Mouse (Mus musculus): ENCODE results near the gene Krtap10-4. TPM values are rescaled to one million over a fixed set of nuclear protein-coding genes. Genes with fewer than 3 reads are reported as not detected.
A peak's percentile ranks its signal among the peaks of the same experiment; 100 is the strongest.
"Not testable (repeated sequence)": the region's sequence is repeated elsewhere in the genome, so short reads cannot be mapped to it uniquely, and the experiment has no call there.

Gene Krtap10-4
- polyA plus RNA-seq, 1 experiment from 2014 or later = not detected

DNA sequence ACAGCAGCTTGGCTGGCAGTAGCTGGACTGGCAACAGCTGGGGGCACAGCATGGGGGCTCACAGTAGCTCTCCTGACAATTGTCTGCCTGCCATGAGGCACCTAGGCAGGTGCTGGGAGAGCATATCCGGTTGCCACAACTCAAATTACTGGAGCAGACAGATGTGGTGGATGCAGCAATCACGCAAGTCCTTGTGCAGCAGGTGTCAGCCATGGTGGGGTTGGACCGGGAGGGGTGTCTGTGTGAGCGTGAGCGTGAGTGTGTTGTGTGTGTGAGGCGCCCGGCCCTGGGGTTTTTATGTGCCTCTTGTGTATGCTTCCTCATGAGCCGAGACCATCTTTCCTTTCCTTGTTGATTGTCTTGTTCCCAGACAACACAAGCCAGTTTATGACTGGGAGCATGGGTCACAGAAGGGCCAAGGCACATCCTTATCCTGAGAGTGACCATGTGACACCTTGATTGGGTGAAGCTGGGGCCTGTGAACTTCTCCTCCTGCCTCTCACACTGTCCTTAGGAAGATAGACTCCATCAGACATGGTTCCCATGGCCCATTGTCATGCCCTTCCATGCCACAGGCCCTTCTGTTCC is 27.9 kb downstream of the Krtap10-4 start, which contains the start of gene Gm19668:
Gene Gm19668, minus strand, starts transcription at position 213 of the 588 bp plus-strand sequence.
- Histone ChIP-seq H3K9me3 (ENCODE audit: control insufficient read depth, low read length) (no peaks in the 10 kb centered on the region), H3K9ac (ENCODE audit: low read depth, low read length) (no peak within 1 kb of the TSS), H3K4me3 (ENCODE audit: low read length) (no peak within 1 kb of the TSS), H3K4me2 (ENCODE audit: low read depth, low read length) (no peak within 1 kb of the TSS), H3K36me3 (ENCODE audit: control insufficient read depth, insufficient read depth, low read length) (no peaks in the 10 kb centered on the region), H3K27me3 (replicated peaks; ENCODE audit: control insufficient read depth, insufficient read depth, low read length) (no peaks in the 10 kb centered on the region), H3K4me1 (ENCODE audit: control insufficient read depth, insufficient read depth, low read length) (no peaks in the 10 kb centered on the region), H3K27ac (ENCODE audit: low read length) (no peak within 1 kb of the TSS)
- ATAC-seq = peak; percentile 42; the same call in 1 of the 2 replicates
- WGBS = 41% methylated on average over 8 of the region's 8 CpGs

DNA sequence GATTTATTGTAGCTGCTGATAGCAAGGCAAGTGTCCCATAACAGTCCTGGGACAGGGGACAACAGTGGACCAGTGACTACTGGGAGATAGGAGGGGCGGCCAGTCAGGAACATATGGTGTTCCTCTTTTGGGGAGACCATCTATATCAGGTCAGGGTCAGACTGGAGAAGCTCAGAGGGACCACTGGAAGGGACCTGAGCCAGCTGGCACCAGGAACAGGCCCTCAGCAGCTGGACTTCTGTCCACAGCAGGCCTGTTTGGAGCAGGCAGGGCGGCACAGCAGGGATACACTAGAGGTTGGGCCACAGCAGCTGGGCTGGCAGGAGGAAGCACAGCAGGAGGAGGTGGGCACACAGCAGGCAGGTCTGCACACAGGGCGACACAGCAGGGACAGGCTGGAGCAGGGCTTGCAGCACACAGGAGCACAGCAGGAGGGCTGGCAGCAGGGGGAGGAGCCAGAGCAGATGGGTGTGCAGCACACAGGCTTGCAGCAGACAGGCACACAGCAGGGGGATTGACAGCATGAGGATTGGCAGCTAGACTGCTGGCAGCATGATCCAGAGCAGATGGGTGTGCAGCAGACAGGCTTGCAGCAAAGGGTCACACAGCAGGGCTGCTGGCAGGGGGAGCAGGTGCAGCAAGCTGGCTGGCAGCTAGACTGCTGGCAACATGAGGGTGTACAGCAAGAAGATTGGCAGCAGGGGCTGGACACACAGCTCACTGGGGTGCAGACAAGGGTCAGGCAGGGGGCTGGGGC is 28.6 kb downstream of the Krtap10-4 start:
- H3K9ac ChIP-seq (ENCODE audit: low read depth, low read length); H3K4me1 ChIP-seq (ENCODE audit: control insufficient read depth, insufficient read depth, low read length); H3K27ac ChIP-seq (ENCODE audit: low read length); H3K4me3 ChIP-seq (ENCODE audit: low read length); H3K27me3 ChIP-seq (replicated peaks; ENCODE audit: control insufficient read depth, insufficient read depth, low read length); H3K36me3 ChIP-seq (ENCODE audit: control insufficient read depth, insufficient read depth, low read length); ATAC-seq; H3K4me2 ChIP-seq (ENCODE audit: low read depth, low read length); H3K9me3 ChIP-seq (ENCODE audit: control insufficient read depth, low read length): not testable (repeated sequence)
- WGBS = 36% methylated on average over 3 of the region's 3 CpGs

DNA sequence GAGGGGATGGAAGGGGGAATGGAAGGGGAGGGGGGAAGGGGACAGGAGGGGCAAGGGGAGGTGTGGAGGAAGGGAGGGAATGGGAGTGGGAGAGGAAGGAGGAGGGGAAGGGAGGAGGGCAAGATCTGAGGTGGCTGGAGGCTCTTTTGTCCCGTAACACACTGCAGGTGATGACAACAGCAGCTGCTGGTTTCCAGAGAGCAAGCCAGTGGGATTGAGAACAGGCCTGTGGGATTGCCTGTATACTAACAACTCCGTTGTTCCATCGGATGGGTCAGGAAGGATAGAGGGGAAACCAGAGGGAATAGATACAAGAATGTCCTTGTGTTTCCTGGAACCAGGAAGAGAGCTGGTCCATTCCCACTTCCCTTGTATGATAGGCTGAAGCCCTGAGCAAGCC is 29.2 kb downstream of the Krtap10-4 start:
- no peaks in the 10 kb centered on the region for H3K27me3 ChIP-seq (replicated peaks; ENCODE audit: control insufficient read depth, insufficient read depth, low read length)
- no peak overlapping the region for H3K4me2 ChIP-seq (ENCODE audit: low read depth, low read length)
- no peaks in the 10 kb centered on the region for H3K36me3 ChIP-seq (ENCODE audit: control insufficient read depth, insufficient read depth, low read length)
- no peak overlapping the region for H3K27ac ChIP-seq (ENCODE audit: low read length)
- 33% methylated on average over 3 of the region's 3 CpGs for WGBS
- H3K9ac ChIP-seq (ENCODE audit: low read depth, low read length) = no peak overlapping the region
- no peaks in the 10 kb centered on the region for H3K4me1 ChIP-seq (ENCODE audit: control insufficient read depth, insufficient read depth, low read length)
- H3K9me3 ChIP-seq (ENCODE audit: control insufficient read depth, low read length) = no peaks in the 10 kb centered on the region
- no peak for ATAC-seq
- H3K4me3 ChIP-seq (ENCODE audit: low read length) = no peak overlapping the region

DNA sequence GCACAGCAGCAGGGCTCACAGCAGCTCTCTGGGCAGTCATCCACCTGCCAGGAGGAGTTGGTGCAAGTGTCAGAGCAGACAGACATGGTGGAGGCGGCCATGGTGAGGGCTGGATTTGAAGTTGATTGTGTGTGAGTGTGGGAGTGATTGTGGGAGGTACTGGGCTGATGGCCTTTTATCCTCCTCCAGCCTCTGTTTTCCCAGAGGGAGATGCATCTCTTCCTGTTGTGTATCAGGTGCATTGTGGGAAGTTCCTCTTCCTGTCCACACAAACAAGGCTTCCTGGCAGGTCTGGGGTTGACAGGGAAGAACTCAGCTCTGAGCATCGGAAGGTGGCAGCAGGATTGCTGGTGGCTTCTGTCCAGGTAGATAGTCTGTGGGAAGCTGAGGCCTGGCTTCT is 31.9 kb downstream of the Krtap10-4 start, which contains the start of gene Gm9639:
Gene Gm9639, minus strand, starts transcription at position 101 of the 400 bp plus-strand sequence.
- Histone ChIP-seq H3K4me2 (ENCODE audit: low read depth, low read length) (no peak within 1 kb of the TSS), H3K9ac (ENCODE audit: low read depth, low read length) (no peak within 1 kb of the TSS), H3K4me3 (ENCODE audit: low read length) (no peak within 1 kb of the TSS), H3K27me3 (replicated peaks; ENCODE audit: control insufficient read depth, insufficient read depth, low read length) (no peaks in the 10 kb centered on the region), H3K27ac (ENCODE audit: low read length) (no peak within 1 kb of the TSS), H3K36me3 (ENCODE audit: control insufficient read depth, insufficient read depth, low read length) (no peaks in the 10 kb centered on the region), H3K9me3 (ENCODE audit: control insufficient read depth, low read length) (no peaks in the 10 kb centered on the region), H3K4me1 (ENCODE audit: control insufficient read depth, insufficient read depth, low read length) (no peaks in the 10 kb centered on the region)
- no peak for ATAC-seq
- WGBS = 55% methylated on average over 2 of the region's 2 CpGs

DNA sequence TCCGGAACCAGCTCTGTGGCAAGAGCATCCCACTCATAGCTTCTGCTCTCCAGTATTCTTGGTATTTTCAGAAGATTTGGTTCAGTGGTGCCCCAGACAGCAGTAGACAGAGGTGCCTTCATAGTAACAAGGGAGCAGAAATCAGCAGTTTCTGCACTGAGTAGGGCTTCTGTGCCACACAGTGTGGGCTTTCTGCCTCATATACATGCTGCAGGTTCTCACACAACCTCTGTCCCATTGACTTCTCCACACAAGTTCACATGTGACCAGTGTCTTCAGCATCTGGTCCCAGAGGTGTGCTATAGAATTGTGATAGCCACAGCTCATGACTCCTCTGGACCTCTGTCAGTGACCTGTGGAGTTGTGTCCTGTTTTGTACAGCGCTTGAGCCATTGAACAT is 38.3 kb downstream of the Krtap10-4 start:
- H3K4me3 ChIP-seq (ENCODE audit: low read length) = no peak overlapping the region
- H3K27ac ChIP-seq (ENCODE audit: low read length) = no peak overlapping the region
- H3K4me2 ChIP-seq (ENCODE audit: low read depth, low read length) = no peak overlapping the region
- H3K4me1 ChIP-seq (ENCODE audit: control insufficient read depth, insufficient read depth, low read length) = no peaks in the 10 kb centered on the region
- H3K27me3 ChIP-seq (replicated peaks; ENCODE audit: control insufficient read depth, insufficient read depth, low read length) = no peaks in the 10 kb centered on the region
- no peaks in the 10 kb centered on the region for H3K36me3 ChIP-seq (ENCODE audit: control insufficient read depth, insufficient read depth, low read length)
- H3K9ac ChIP-seq (ENCODE audit: low read depth, low read length) = no peak overlapping the region
- 74% methylated on average over 2 of the region's 2 CpGs for WGBS
- H3K9me3 ChIP-seq (ENCODE audit: control insufficient read depth, low read length) = no peaks in the 10 kb centered on the region
- no peak for ATAC-seq

DNA sequence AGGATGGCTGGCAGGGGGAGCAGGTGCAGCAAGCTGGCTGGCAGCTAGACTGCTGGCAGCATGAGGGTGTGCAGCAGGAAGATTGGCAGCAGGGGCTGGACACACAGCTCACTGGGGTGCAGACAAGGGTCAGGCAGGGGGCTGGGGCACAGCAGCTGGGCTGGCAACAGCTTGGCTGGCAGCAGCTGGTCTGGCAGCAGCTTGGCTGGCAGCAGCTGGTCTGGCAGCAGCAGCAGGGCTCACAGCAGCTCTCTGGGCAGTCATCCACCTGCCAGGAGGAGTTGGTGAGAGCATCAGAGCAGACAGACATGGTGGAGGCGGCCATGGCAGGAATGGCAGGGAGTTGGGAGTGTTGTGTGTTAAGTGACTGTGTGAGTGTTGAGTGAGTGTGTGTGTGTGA is 39.0 kb downstream of the Krtap10-4 start, which contains the start of gene Gm7137:
Gene Gm7137, minus strand, starts transcription at position 325 of the 400 bp plus-strand sequence.
- not testable (repeated sequence) for H3K27ac ChIP-seq (ENCODE audit: low read length); H3K4me1 ChIP-seq (ENCODE audit: control insufficient read depth, insufficient read depth, low read length); H3K27me3 ChIP-seq (replicated peaks; ENCODE audit: control insufficient read depth, insufficient read depth, low read length); ATAC-seq; H3K9me3 ChIP-seq (ENCODE audit: control insufficient read depth, low read length); H3K36me3 ChIP-seq (ENCODE audit: control insufficient read depth, insufficient read depth, low read length); H3K4me3 ChIP-seq (ENCODE audit: low read length); H3K4me2 ChIP-seq (ENCODE audit: low read depth, low read length); H3K9ac ChIP-seq (ENCODE audit: low read depth, low read length)
- 78% methylated on average over 1 of the region's 1 CpGs for WGBS

DNA sequence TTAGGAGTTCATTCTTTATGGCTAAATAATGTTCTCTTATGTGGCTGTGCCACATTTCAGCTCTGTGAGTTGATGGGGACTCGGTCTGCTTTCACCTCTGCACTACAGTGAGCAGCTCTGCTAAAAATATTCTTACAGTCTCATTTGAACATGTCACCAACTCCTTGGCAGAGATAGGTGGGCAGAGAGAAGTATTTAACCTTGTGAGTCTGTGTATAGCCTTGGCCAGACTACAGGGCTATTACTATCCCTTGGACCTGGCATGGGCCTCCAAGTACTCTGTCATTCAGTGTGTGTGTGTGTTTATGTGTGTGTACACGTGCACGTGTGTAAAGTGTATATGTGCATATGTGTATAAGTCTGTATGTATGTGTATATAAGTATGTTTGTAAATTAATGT is 43.5 kb downstream of the Krtap10-4 start:
- not testable (repeated sequence) for H3K4me2 ChIP-seq (ENCODE audit: low read depth, low read length); H3K9me3 ChIP-seq (ENCODE audit: control insufficient read depth, low read length); H3K36me3 ChIP-seq (ENCODE audit: control insufficient read depth, insufficient read depth, low read length); H3K27ac ChIP-seq (ENCODE audit: low read length); H3K4me1 ChIP-seq (ENCODE audit: control insufficient read depth, insufficient read depth, low read length); H3K4me3 ChIP-seq (ENCODE audit: low read length); ATAC-seq; H3K27me3 ChIP-seq (replicated peaks; ENCODE audit: control insufficient read depth, insufficient read depth, low read length); H3K9ac ChIP-seq (ENCODE audit: low read depth, low read length)
- 94% methylated on average over 1 of the region's 3 CpGs for WGBS

DNA sequence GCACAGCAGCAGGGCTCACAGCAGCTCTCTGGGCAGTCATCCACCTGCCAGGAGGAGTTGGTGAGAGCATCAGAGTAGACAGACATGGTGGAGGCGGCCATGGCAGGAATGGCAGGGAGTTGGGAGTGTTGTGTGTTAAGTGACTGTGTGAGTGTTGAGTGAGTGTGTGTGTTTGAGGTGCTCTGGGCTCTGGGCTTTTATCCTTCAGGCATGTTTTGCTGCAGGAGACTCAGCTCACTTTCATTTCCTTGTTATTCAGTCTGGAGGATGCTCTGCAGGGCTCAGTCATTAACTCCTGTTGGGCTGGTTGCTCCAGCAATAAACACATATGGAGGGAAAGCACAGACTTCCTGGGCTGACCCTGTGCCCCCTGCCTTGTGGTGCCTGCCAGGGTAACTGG is 44.5 kb downstream of the Krtap10-4 start, which contains the start of gene Gm3250:
Gene Gm3250, minus strand, starts transcription at position 101 of the 400 bp plus-strand sequence.
- not testable (repeated sequence) for H3K27me3 ChIP-seq (replicated peaks; ENCODE audit: control insufficient read depth, insufficient read depth, low read length); H3K9me3 ChIP-seq (ENCODE audit: control insufficient read depth, low read length); H3K36me3 ChIP-seq (ENCODE audit: control insufficient read depth, insufficient read depth, low read length); H3K27ac ChIP-seq (ENCODE audit: low read length); H3K4me1 ChIP-seq (ENCODE audit: control insufficient read depth, insufficient read depth, low read length); H3K4me3 ChIP-seq (ENCODE audit: low read length); H3K9ac ChIP-seq (ENCODE audit: low read depth, low read length); ATAC-seq; H3K4me2 ChIP-seq (ENCODE audit: low read depth, low read length)
- whole genome bisulfite sequencing = 88% methylated on average over 1 of the region's 1 CpGs

DNA sequence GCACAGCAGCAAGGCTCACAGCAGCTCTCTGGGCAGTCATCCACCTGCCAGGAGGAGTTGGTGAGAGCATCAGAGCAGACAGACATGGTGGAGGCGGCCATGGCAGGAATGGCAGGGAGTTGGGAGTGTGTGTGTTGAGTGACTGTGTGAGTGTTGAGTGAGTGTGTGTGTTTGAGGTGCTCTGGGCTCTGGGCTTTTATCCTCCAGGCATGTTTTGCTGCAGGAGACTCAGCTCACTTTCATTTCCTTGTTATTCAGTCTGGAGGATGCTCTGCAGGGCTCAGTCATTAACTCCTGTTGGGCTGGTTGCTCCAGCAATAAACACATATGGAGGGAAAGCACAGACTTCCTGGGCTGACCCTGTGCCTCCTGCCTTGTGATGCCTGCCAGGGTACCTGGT is 50.1 kb downstream of the Krtap10-4 start, which contains the start of gene Gm7138:
Gene Gm7138, minus strand, starts transcription at position 101 of the 400 bp plus-strand sequence.
- H3K27me3 ChIP-seq (replicated peaks; ENCODE audit: control insufficient read depth, insufficient read depth, low read length); ATAC-seq; H3K4me1 ChIP-seq (ENCODE audit: control insufficient read depth, insufficient read depth, low read length); H3K4me2 ChIP-seq (ENCODE audit: low read depth, low read length); H3K4me3 ChIP-seq (ENCODE audit: low read length); H3K36me3 ChIP-seq (ENCODE audit: control insufficient read depth, insufficient read depth, low read length); H3K9ac ChIP-seq (ENCODE audit: low read depth, low read length); H3K9me3 ChIP-seq (ENCODE audit: control insufficient read depth, low read length); H3K27ac ChIP-seq (ENCODE audit: low read length): not testable (repeated sequence)
- WGBS = 50% methylated on average over 1 of the region's 1 CpGs

All from intestine, embryonic 16.5 days (tissue).